Mouse (Mus musculus): ENCODE results near the gene Spcs2. TPM values are rescaled to one million over a fixed set of nuclear protein-coding genes. Genes with fewer than 3 reads are reported as not detected.

Spcs2 gene
- total RNA-seq (2021), result 10 to 100 TPM; 67.1 to 75.1 TPM
- long read RNA-seq, experiment 1, transcript Spcs2-204 (6 exons, 1,630 nt), result minor isoform, 9 of 188 reads
- long read RNA-seq, experiment 1, transcript Spcs2-201 (5 exons, 2,909 nt), result major isoform, 167 of 188 reads
- long read RNA-seq, experiment 1, partial matches to known transcripts, result 8 of 188 reads
- long read RNA-seq, experiment 1, other reads (novel, unspliced or antisense), result 4 of 188 reads
- long read RNA-seq, experiment 2, transcript Spcs2-201 (5 exons, 2,909 nt), result major isoform, 219 of 229 reads
- long read RNA-seq, experiment 2, partial matches to known transcripts, result 7 of 229 reads
- long read RNA-seq, experiment 2, other reads (novel, unspliced or antisense), result 0 of 229 reads

GRCm38 (mm10) chr7:99863362-99863761, at the start of gene Spcs2:
Gene Spcs2 (minus strand): TSS chr7:99863462.
- intact Hi-C loops (cut with DNase I), result loop anchor here (5.0 kb wide), 1 partner anchor 36 kb away; the partner anchor contains the start of gene Neu3

GRCm38 (mm10) chr7:99911038-99911437, 47.8 kb upstream of the Spcs2 start:
- no peak for DNase-seq
- intact Hi-C loops (cut with DNase I), result no loop called here

More at GRCm38 (mm10) chr7:99863362-99863761, at the start of gene Spcs2:
- no peak for DNase-seq

GRCm38 (mm10) chr7:99907463-99907862, 44.2 kb upstream of the Spcs2 start:
- DNase-seq, result no peak
- intact Hi-C loops (cut with DNase I), result no loop called here

- intact Hi-C loops (cut with DNase I), result no loop called here
- no peak for DNase-seq
Observed at GRCm38 (mm10) chr7:99906346-99906745, 43.1 kb upstream of the Spcs2 start.

- DNase-seq, result no peak
- intact Hi-C loops (cut with DNase I), result no loop called here
Observed at GRCm38 (mm10) chr7:99904421-99905005, 41.3 kb upstream of the Spcs2 start.

GRCm38 (mm10) chr7:99902918-99903665, 39.8 kb upstream of the Spcs2 start:
- DNase-seq, result no peak

GRCm38 (mm10) chr7:99902208-99902607, 38.9 kb upstream of the Spcs2 start:
- DNase-seq, result no peak
- intact Hi-C loops (cut with DNase I), result no loop called here

More at GRCm38 (mm10) chr7:99902918-99903665, 39.8 kb upstream of the Spcs2 start:
- intact Hi-C loops (cut with DNase I), result no loop called here

GRCm38 (mm10) chr7:99896905-99897304, 33.6 kb upstream of the Spcs2 start:
- intact Hi-C loops (cut with DNase I), result no loop called here
- DNase-seq, result no peak

GRCm38 (mm10) chr7:99894478-99894877, 31.2 kb upstream of the Spcs2 start:
- no peak for DNase-seq
- intact Hi-C loops (cut with DNase I), result no loop called here

- intact Hi-C loops (cut with DNase I), result no loop called here
- DNase-seq, result no peak
Observed at GRCm38 (mm10) chr7:99893967-99894366, 30.7 kb upstream of the Spcs2 start.

GRCm38 (mm10) chr7:99892351-99892750, 29.1 kb upstream of the Spcs2 start:
- no peak for DNase-seq
- intact Hi-C loops (cut with DNase I), result no loop called here

- intact Hi-C loops (cut with DNase I), result no loop called here
- no peak for DNase-seq
Observed at GRCm38 (mm10) chr7:99891471-99891870, 28.2 kb upstream of the Spcs2 start.

- intact Hi-C loops (cut with DNase I), result no loop called here
Observed at GRCm38 (mm10) chr7:99890168-99890755, 27.0 kb upstream of the Spcs2 start.

GRCm38 (mm10) chr7:99889175-99889880, 26.1 kb upstream of the Spcs2 start:
- intact Hi-C loops (cut with DNase I), result no loop called here

More at GRCm38 (mm10) chr7:99890168-99890755, 27.0 kb upstream of the Spcs2 start:
- DNase-seq, result no peak

GRCm38 (mm10) chr7:99887743-99888142, 24.5 kb upstream of the Spcs2 start:
- intact Hi-C loops (cut with DNase I), result no loop called here
- DNase-seq, result no peak

More at GRCm38 (mm10) chr7:99889175-99889880, 26.1 kb upstream of the Spcs2 start:
- DNase-seq, result no peak

GRCm38 (mm10) chr7:99887230-99887735, 24.0 kb upstream of the Spcs2 start:
- intact Hi-C loops (cut with DNase I), result no loop called here

GRCm38 (mm10) chr7:99878254-99878653, 15.0 kb upstream of the Spcs2 start:
- no peak for DNase-seq
- intact Hi-C loops (cut with DNase I), result loop anchor here (5.0 kb wide), 1 partner anchor 256 kb away; no protein-coding TSS in a partner anchor

More at GRCm38 (mm10) chr7:99887230-99887735, 24.0 kb upstream of the Spcs2 start:
- no peak for DNase-seq

- intact Hi-C loops (cut with DNase I), result loop anchor here (2.0 to 5.0 kb wide), 2 partner anchors 62 to 254 kb away; no protein-coding TSS in a partner anchor
Observed at GRCm38 (mm10) chr7:99876345-99876744, 13.1 kb upstream of the Spcs2 start.

GRCm38 (mm10) chr7:99875891-99876290, 12.6 kb upstream of the Spcs2 start:
- intact Hi-C loops (cut with DNase I), result loop anchor here (2.0 to 5.0 kb wide), 2 partner anchors 61 to 254 kb away; no protein-coding TSS in a partner anchor
- no peak for DNase-seq

More at GRCm38 (mm10) chr7:99876345-99876744, 13.1 kb upstream of the Spcs2 start:
- DNase-seq, result peak; percentile 62 to 72
